Mouse (Mus musculus) lung, adult 2 months (tissue): Measurements from ENCODE around the gene Sun1. TPM values are rescaled to one million over a fixed set of nuclear protein-coding genes. Genes with fewer than 3 reads are reported as not detected.

Experiments
- DNase-seq: peaks from one replicate; pipeline ENCODE4 v3.0.0; 2022
- H3K4me1 ChIP-seq: fragments of 200-500 bp; 2 replicates; pipeline ENCODE4 v1.6.1; 2011; ENCODE audit warnings: low read length; ENCODE audit not compliant: control insufficient read depth, insufficient read depth
- H3K4me3 ChIP-seq: fragments of 200-500 bp; replicated peaks from 2 replicates; pipeline ENCODE3; 2011; ENCODE audit warnings: low read depth, mild to moderate bottlenecking, control low read depth, low read length; ENCODE audit errors: extremely low read depth
- CTCF ChIP-seq: fragments of 200-500 bp; IDR thresholded peaks from 2 replicates; pipeline ENCODE4 v1.5.1; 2011; ENCODE audit warnings: mild to moderate bottlenecking, low read length, control low read depth; ENCODE audit not compliant: insufficient read depth
- POLR2A ChIP-seq: fragments of 200-500 bp; IDR thresholded peaks from 2 replicates; pipeline ENCODE4 v1.6.1; 2011; ENCODE audit warnings: low read depth, mild to moderate bottlenecking, control low read depth, low read length, borderline replicate concordance; ENCODE audit errors: extremely low read depth
- WGBS: fragments of 180-500 bp; shearing (Covaris S2); methylation state at CpG from one replicate; pipeline ENCODE4 v1.1.7; 2018; 5-methylcytosine and 5-hydroxymethylcytosine counted together
- polyA plus RNA-seq: library from polyadenylated mRNA; depleted of rRNA; stranded (reverse); fragments of >200 nt; gene quantifications from 2 replicates; pipeline ENCODE4 v1.2.3, GENCODE M21; 2012

Sun1 gene
- polyA plus RNA-seq, 1 experiment: 57.9 TPM

DNA sequence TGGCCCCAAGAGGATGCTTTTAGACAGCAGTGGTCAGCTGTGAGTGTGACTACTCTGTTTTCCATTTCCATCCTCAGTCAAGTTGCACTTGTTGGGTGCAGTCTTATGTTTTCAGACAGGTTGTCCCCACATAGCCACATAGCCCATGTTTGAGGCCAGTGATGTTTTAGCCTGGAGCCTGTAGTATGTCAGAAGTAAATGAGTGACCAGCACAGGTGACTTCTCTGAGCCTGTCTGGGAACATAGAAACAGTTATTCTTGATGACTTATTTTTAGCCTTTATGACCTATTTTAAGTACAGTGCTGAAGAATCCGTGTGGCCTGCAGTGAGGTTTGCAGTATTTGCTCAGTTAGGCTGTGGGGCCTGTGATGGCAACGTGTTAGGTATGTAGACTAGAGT is 15.7 kb downstream of the Sun1 start:
- no peak for DNase-seq
- WGBS: 82% methylated on average over 2 of the region's 2 CpGs
- no peak for TF ChIP-seq CTCF
- no peak for TF ChIP-seq POLR2A
- no peak overlapping the region for H3K4me3 ChIP-seq
- peaks cover 14% of the 10 kb centered on the region for H3K4me1 ChIP-seq

GRCm38 (mm10) chr5:139216774-139217173 is 16.3 kb downstream of the Sun1 start:
- WGBS: 85% methylated on average over 3 of the region's 3 CpGs
- no peak overlapping the region for H3K4me3 ChIP-seq
- TF ChIP-seq CTCF (no peak), POLR2A (no peak)

DNA sequence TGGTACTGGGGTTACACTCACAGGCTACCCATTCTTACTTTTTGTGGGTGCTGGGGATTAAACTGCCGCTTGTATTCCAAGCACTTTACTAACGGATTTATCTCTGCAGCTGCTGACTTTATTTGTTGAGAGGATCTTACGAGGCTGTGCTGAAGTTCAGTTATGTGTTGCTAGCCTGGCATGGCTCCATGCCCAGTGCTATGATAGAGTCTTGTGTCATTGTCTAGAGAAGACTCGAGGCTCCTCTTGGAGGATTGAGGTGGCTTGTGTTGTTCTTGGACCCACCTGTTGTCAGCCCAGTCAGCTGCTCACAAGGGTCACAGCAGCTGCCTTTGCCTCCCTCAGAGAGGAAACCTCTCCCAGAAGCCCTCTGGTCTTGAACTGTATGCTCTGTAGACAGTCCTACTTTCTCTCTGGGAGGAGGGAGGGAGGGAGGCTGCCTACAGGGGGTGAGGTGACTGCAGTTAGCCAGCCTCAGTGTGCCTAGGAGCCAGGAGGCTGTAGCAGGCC is 19.6 kb downstream of the Sun1 start:
- Histone ChIP-seq H3K4me3 (no peak overlapping the region), H3K4me1 (peaks cover 14% of the 10 kb centered on the region)
- 48% methylated on average over 4 of the region's 4 CpGs for WGBS
- DNase-seq: no peak
- no peak for TF ChIP-seq POLR2A
- no peak for TF ChIP-seq CTCF

More at GRCm38 (mm10) chr5:139216774-139217173, 16.3 kb downstream of the Sun1 start:
- H3K4me1 ChIP-seq: peaks cover 18% of the 10 kb centered on the region
- no peak for DNase-seq

GRCm38 (mm10) chr5:139220610-139221009 is 20.2 kb downstream of the Sun1 start:
- TF ChIP-seq CTCF: no peak
- TF ChIP-seq POLR2A: no peak
- Histone ChIP-seq H3K4me1 (peaks cover 14% of the 10 kb centered on the region), H3K4me3 (no peak overlapping the region)
- DNase-seq: no peak
- 48% methylated on average over 4 of the region's 4 CpGs for WGBS

- no peak for TF ChIP-seq CTCF
- no peak for TF ChIP-seq POLR2A
- H3K4me3 ChIP-seq: no peak overlapping the region
- 97% methylated on average over 10 of the region's 10 CpGs for WGBS
- no peak for DNase-seq
- peaks cover 14% of the 10 kb centered on the region for H3K4me1 ChIP-seq
These were observed 22.9 kb downstream of the Sun1 start for GRCm38 (mm10) chr5:139223331-139223730.

DNA sequence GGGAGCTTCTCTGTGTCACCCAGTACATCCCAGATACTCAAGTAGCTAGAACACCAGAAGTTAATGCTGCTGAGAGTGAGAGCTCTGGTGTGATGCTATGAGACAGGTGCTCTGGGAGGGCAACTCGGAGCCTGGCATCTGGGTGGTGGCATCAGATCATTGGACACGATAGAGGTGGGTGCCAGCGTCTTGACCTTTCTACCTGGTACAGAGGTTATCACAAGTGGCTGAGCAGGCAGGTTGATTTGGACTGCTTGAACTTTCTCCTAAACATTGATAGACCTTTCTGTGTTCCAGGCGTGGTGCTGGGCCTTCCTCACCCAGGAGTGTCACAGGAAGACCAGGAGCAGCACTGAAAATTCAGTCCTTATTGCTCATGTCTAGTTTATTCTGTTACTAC is 26.8 kb downstream of the Sun1 start:
- no peak for DNase-seq
- no peaks in the 10 kb centered on the region for H3K4me1 ChIP-seq
- no peak overlapping the region for H3K4me3 ChIP-seq
- no peak for TF ChIP-seq POLR2A
- TF ChIP-seq CTCF: no peak
- 93% methylated on average over 4 of the region's 4 CpGs for WGBS

- TF ChIP-seq POLR2A (no peak), CTCF (no peak)
- Histone ChIP-seq H3K4me3 (no peak overlapping the region), H3K4me1 (no peaks in the 10 kb centered on the region)
- WGBS: 100% methylated on average over 2 of the region's 2 CpGs
- DNase-seq: no peak
These were observed 27.2 kb downstream of the Sun1 start for GRCm38 (mm10) chr5:139227645-139228044.

DNA sequence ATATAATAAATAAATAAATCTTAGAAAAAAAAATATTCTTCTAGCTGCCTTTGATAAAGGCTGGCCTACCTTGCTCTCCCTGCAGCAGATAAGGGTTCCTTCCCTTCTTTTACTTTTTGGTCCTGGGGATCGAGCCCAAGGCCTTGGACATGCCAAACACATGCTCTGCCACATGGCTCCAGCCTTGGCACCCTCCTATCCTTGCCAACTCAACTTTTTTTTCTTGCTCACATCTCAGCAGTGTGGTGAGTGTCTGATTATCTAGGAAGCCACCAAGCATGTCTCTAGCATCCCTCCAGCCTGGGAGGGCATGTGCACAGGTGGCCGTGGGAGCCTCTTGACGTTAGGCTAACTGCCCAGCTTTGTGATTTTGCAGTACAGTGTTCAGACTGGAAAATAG is 27.9 kb downstream of the Sun1 start:
- DNase-seq: no peak
- 96% methylated on average over 3 of the region's 3 CpGs for WGBS
- no peak for TF ChIP-seq CTCF
- Histone ChIP-seq H3K4me3 (no peak overlapping the region), H3K4me1 (no peaks in the 10 kb centered on the region)

GRCm38 (mm10) chr5:139229716-139230115 is 29.3 kb downstream of the Sun1 start:
- DNase-seq: no peak
- no peak overlapping the region for H3K4me3 ChIP-seq
- TF ChIP-seq CTCF: no peak
- TF ChIP-seq POLR2A: no peak
- 92% methylated on average over 3 of the region's 3 CpGs for WGBS
- no peaks in the 10 kb centered on the region for H3K4me1 ChIP-seq

GRCm38 (mm10) chr5:139232083-139232482 is 31.6 kb downstream of the Sun1 start:
- H3K4me3 ChIP-seq: no peak overlapping the region

More at GRCm38 (mm10) chr5:139232083-139232482, 31.6 kb downstream of the Sun1 start:
- H3K4me1 ChIP-seq: no peaks in the 10 kb centered on the region
- no peak for DNase-seq
- no peak for TF ChIP-seq POLR2A
- no peak for TF ChIP-seq CTCF
- WGBS: 78% methylated on average over 3 of the region's 3 CpGs
